Mouse (Mus musculus): Measurements from ENCODE around the gene Wnt5a. TPM values are rescaled to one million over a fixed set of nuclear protein-coding genes. Genes with fewer than 3 reads are reported as not detected.

Gene Wnt5a
- polyA plus RNA-seq, 1 experiment from 2014 or later: 10.0 TPM

DNA sequence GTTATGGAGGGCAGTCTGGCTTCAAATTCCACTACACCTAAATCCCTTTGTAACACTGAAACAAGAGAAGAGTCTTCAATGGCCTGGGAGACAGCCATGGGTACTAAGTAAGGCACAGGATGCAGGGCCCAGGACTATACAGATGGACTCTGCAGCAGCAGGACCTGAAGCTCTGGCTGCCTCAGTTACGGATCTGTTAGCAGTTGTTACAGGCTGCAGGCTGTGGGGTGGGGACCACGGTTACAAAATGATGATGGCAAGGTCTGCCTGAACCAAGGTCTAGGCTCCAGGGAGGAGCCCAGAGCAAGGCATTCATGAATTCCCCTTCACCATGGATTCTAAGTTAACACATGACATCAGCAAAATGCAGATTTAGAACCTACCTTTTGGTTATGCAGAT lies 29.3 kb downstream of the Wnt5a start:
- H3K4me3 ChIP-seq: no peak overlapping the region
- H3K4me1 ChIP-seq: no peaks in the 10 kb centered on the region
- no peak overlapping the region for H3K27ac ChIP-seq
- H3K36me3 ChIP-seq (ENCODE audit: poor library complexity, severe bottlenecking): no peaks in the 10 kb centered on the region
- 61% methylated on average over 2 of the region's 2 CpGs for WGBS
- no peak for ATAC-seq
- no peak overlapping the region for H3K9ac ChIP-seq
- no peak overlapping the region for H3K4me2 ChIP-seq
- H3K27me3 ChIP-seq: no peaks in the 10 kb centered on the region
- H3K9me3 ChIP-seq (replicated peaks): no peaks in the 10 kb centered on the region

DNA sequence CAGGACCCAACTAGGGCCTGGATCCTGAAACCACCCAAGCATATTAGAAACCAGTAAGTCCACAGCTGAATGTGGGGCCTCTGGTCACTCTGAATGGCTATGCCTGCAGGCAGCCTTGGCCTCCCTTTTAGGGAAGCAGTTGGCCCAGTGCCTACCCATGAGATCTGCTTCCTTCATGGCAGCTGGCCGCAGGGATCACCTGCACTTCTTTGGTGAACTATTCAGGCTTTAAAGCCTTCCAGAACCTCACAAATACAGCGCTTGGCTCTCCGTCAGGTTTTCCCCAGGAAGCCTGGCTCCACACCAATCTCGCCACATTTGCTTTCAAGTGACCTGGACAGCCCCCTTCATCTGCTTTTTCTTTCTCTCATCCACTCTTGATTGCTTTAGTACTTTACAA lies 31.3 kb downstream of the Wnt5a start:
- no peak overlapping the region for H3K4me3 ChIP-seq
- H3K27me3 ChIP-seq: no peaks in the 10 kb centered on the region
- no peak overlapping the region for H3K27ac ChIP-seq
- 62% methylated on average over 4 of the region's 4 CpGs for WGBS
- no peak overlapping the region for H3K9ac ChIP-seq
- no peaks in the 10 kb centered on the region for H3K36me3 ChIP-seq (ENCODE audit: poor library complexity, severe bottlenecking)
- no peaks in the 10 kb centered on the region for H3K9me3 ChIP-seq (replicated peaks)
- H3K4me1 ChIP-seq: no peaks in the 10 kb centered on the region
- H3K4me2 ChIP-seq: no peak overlapping the region
- peak; percentile 69 for ATAC-seq

DNA sequence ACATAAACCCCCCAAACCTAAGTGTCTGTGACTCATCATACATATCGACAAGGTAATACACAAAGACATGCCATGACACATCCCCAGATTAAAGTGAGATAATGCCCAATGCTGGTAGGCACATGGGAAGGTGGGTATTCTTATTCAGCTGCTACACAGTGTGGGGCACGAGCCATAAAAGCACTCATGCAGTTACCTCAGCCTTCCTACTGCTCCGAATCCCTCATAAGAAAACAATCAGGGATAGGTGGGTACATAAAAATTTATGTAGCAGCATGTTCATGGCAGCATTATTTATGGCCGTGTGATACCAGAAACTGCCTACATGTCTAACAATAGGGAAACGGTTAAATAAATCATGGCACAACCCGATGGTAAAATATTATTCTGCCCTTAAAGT lies 35.0 kb downstream of the Wnt5a start:
- Histone ChIP-seq H3K4me2 (no peak overlapping the region), H3K4me3 (no peak overlapping the region), H3K27me3 (no peaks in the 10 kb centered on the region), H3K9ac (no peak overlapping the region), H3K9me3 (replicated peaks) (no peaks in the 10 kb centered on the region), H3K27ac (no peak overlapping the region), H3K36me3 (ENCODE audit: poor library complexity, severe bottlenecking) (no peaks in the 10 kb centered on the region), H3K4me1 (no peaks in the 10 kb centered on the region)
- 91% methylated on average over 6 of the region's 6 CpGs for WGBS
- no peak for ATAC-seq

DNA sequence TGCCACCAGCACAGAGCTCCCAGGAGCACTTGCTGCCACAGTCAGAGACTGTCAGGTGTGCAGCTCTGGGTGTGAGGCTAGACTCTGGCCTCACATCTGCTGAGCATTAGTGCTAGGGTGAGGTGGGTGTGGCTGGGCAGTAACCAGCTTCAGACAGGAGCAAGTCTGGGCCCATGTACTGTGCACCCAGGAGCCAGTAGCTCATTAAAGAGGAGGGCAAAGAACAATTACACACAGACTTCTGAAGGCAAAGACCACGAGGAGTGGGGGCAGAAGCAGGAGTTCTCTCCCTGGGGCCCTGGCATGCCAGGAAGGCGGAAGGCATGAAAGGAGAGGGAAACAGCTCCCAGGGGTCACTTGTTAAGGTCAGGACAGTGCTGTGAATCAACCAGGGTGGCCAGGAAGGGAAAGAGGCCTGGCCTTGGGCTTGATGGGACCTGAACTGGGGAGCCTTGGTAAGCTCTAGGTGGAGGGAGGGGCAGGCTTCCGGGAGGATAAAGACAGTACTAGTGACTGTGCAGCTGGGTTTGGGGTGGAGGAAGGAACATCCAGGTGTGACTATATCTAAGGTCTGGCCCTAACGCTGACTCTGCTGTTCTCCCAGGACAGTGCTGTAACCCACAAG lies 37.7 kb downstream of the Wnt5a start:
- H3K9me3 ChIP-seq (replicated peaks): no peaks in the 10 kb centered on the region
- WGBS: 56% methylated on average over 4 of the region's 4 CpGs
- no peak overlapping the region for H3K4me2 ChIP-seq
- H3K27ac ChIP-seq: no peak overlapping the region
- H3K4me1 ChIP-seq: no peaks in the 10 kb centered on the region
- H3K36me3 ChIP-seq (ENCODE audit: poor library complexity, severe bottlenecking): no peaks in the 10 kb centered on the region
- no peak overlapping the region for H3K9ac ChIP-seq
- no peak overlapping the region for H3K4me3 ChIP-seq
- H3K27me3 ChIP-seq: no peaks in the 10 kb centered on the region
- no peak for ATAC-seq

DNA sequence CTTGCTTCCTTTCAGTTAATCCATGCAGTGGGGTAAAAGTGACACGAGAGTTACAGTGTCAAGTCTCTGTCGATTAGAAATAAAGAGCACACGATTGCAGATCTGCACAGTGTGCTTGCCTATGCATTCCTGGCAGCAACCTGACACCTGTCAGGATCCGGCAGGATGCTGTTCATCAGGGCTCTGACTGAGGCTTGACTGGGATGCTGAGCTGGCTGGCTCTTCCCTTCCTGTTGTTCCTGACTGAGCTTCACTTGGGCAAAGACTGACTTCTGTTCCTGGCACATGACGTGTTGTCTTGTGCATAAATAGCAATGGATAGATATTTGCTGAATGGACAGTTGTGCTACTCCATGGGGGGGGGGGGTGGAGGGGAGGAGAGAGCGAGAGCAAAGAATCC lies 57.3 kb downstream of the Wnt5a start:
- 0 out of 2 replicates have a peak, but pooled peaks cover 2% of the 10 kb centered on the region for H3K9me3 ChIP-seq (replicated peaks)
- 69% methylated on average over 6 of the region's 6 CpGs for WGBS
- no peak overlapping the region for H3K4me2 ChIP-seq
- H3K27me3 ChIP-seq: no peaks in the 10 kb centered on the region
- H3K27ac ChIP-seq: no peak overlapping the region
- no peaks in the 10 kb centered on the region for H3K36me3 ChIP-seq (ENCODE audit: poor library complexity, severe bottlenecking)
- no peak for ATAC-seq
- H3K4me1 ChIP-seq: no peaks in the 10 kb centered on the region
- no peak overlapping the region for H3K4me3 ChIP-seq
- no peak overlapping the region for H3K9ac ChIP-seq
